Mouse (Mus musculus) v-Abl transformed pro-B cells (cell line): ENCODE results near the gene Lin54.
"Not testable (repeated sequence)": the region's sequence is repeated elsewhere in the genome, so short reads cannot be mapped to it uniquely, and the experiment has no call there.

Experiments
- in situ Hi-C, 2 experiments: fragments of 400-800 bp; cut with MboI; formaldehyde crosslinking; loops; one replicate each; pipeline ENCODE4 v1.15.1; 2025; ENCODE audit not compliant: unreplicated experiment in 2 of 2

The Lin54 gene

GRCm38 (mm10) chr5:100428734-100429343 is 71.6 kb downstream of the Lin54 start:
- in situ Hi-C loops: no loop called here

GRCm38 (mm10) chr5:100428031-100428733 is 72.3 kb downstream of the Lin54 start:
- in situ Hi-C loops: no loop called here

GRCm38 (mm10) chr5:100427276-100427675 is 73.2 kb downstream of the Lin54 start:
- in situ Hi-C loops: no loop called here

DNA sequence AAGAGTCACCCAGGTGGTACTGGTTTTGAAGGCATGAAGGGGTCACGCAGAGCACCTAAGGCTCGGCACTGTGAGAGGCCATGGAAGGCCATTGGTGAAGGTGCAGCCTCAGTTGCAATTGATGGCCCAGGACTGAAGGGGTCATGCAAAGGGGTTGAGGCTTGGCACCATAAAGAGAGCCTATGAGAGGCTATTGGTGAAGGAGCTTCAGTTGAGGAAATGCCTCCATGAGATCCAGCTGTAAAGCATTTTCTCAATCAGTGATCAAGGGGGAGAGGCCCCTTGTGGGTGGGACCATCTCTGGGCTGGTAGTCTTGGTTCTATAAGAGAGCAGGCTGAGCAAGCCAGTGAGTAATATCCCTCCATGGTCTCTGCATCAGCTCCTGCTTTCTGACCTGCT is 74.6 kb downstream of the Lin54 start:
- in situ Hi-C loops: not testable (repeated sequence)

DNA sequence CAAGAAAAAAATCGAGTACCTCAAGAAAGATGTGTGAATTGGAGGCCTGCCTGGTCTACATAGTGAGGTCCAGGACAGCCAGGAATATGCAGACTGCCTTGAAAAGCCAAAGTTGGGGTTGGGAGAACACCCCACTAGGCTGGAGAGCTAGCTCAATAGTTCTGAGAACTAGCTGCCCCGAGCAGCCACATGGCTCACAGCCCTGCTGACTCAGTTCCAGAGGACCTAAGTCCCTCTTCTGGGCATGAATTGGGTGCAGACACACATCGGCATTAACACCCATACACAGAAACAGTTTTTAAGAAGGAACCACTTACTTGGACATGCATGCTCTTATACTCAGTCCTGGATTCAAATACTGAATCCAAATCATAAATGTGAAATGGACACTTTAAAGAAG is 76.2 kb downstream of the Lin54 start:
- in situ Hi-C loops: loop anchor here in 1 of 2 experiments (25.0 kb wide), 1 partner anchor 388 kb away; the partner anchor contains the start of gene Abraxas1

DNA sequence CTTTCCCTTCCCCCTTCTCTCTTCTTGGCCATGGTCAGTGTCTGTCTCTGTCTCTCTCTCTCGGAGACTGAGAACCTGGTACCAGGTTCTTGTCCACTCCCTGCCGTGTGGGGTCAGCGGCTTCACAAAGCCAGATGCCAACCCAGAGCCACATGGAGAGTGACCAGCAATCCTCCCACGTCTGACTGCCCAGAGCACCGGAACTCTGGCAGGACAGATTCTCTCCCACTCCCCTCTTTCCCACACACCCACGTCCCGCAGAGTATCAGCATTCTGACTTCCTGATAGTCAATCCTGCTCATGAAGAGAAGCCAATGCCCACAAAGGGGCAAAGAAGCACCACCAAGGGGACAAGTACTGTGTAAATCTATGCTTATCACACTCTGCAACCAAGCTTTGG is 76.8 kb downstream of the Lin54 start:
- in situ Hi-C loops: loop anchor here in 1 of 2 experiments (25.0 kb wide), 1 partner anchor 389 kb away; the partner anchor contains the start of gene Abraxas1

GRCm38 (mm10) chr5:100418861-100419260 is 81.6 kb downstream of the Lin54 start:
- in situ Hi-C loops: loop anchor here in 1 of 2 experiments (5.0 to 25.0 kb wide), 2 partner anchors 98 to 393 kb away; partner anchors contain the start of genes Abraxas1 and Cops4

DNA sequence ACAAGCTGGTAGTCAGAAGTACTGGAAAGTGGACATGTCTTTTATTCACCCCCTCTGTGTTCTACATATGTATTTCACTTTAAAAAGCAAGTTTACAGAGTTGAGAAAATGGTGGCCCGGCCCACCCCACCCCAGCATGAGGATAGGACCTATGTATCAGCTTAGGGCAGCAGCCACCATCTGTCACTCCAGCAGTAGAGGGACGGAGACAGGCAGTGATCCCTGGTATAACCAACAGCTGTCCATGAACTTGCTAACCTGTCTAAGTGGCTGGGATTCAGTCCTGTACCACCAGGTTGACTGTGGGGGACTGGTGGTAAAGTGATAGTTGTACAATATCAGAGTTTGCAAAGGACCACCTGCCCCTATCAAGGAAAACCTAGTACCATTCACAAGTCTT is 82.4 kb downstream of the Lin54 start:
- in situ Hi-C loops: loop anchor here in 1 of 2 experiments (5.0 to 25.0 kb wide), 2 partner anchors 99 to 394 kb away; partner anchors contain the start of genes Abraxas1 and Cops4

DNA sequence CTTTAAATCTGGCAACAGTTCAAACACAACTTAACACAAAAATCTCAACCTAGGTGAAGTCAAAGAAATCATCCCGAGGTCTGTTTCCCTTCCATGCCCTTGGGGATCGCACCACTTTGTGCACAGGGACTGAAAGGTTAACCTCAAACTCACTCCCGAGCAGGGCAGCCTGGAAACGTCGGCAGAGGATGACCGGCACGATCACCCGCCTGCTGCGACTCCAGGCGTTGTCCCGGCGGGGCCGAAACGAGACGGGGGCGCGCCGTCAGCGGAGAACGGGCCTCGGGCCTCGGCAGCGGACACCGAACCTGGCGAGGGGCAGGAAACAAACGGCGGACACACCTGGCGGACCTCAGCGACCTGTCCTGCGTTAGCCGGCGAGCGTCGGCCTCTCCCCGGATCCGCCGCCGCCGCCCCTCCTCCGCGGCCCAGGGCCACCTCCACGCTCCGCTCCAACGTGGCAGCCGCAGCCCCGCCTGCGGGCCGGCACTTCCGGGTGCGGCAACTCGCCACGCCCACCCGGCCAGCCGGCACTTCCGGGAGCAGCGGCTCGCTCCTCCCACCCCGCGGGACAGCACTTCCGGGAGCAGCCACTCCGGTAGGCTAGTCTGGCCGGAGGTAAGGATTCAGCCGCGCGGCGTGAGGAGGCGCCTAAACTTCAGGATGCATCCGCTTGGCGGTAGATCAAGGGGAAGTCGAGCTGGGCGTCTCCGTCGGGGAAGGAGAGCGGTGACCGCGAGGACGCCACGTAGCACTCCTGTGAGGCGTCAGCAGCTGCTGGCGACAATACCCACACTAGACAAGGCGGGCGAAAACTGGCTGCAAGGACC is 84.5 kb downstream of the Lin54 start, which contains the start of gene Sec31a:
TSS of gene Sec31a (minus strand) at position 474 of the 830 bp plus-strand sequence.
- in situ Hi-C loops: loop anchor here in 1 of 2 experiments (5.0 to 25.0 kb wide), 2 partner anchors 101 to 396 kb away; partner anchors contain the start of genes Abraxas1 and Cops4

GRCm38 (mm10) chr5:100414474-100415196 is 85.8 kb downstream of the Lin54 start:
- in situ Hi-C loops: loop anchor here in 1 of 2 experiments (5.0 to 25.0 kb wide), 2 partner anchors 103 to 398 kb away; partner anchors contain the start of genes Abraxas1 and Cops4

- in situ Hi-C loops: loop anchor here in 1 of 2 experiments (25.0 kb wide), 1 partner anchor 399 kb away; the partner anchor contains the start of gene Abraxas1
Measured at GRCm38 (mm10) chr5:100412886-100413285, 87.6 kb downstream of the Lin54 start.

- in situ Hi-C loops: loop anchor here in 1 of 2 experiments (25.0 kb wide), 1 partner anchor 402 kb away; the partner anchor contains the start of gene Abraxas1
Measured at GRCm38 (mm10) chr5:100410281-100410680, 90.2 kb downstream of the Lin54 start.

GRCm38 (mm10) chr5:100408485-100408884 is 92.0 kb downstream of the Lin54 start:
- in situ Hi-C loops: loop anchor here (10.0 to 25.0 kb wide), 2 partner anchors 256 to 404 kb away; partner anchors contain the start of gene Abraxas1 (in 1 of the 2)

DNA sequence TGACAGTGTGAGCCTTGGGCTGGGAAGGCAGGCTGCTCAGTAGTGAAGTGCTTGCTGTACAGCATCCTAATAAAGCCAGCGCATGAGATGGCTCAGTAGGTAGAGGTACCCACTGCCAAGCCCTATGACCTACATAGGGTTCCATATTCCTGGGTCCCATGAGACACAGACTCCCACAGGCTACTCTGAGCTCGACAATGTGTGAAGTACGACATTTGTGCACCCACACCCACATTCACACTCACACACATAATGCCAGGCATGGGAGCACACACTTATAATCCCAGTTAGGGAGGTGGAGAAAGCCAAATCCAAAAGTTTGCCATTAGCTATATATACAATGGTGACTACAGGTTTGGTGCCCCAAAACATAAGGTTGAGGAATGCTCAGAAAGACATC is 103.7 kb downstream of the Lin54 start:
- in situ Hi-C loops: loop anchor here (10.0 to 25.0 kb wide), 2 partner anchors 268 to 416 kb away; partner anchors contain the start of gene Abraxas1 (in 1 of the 2)

DNA sequence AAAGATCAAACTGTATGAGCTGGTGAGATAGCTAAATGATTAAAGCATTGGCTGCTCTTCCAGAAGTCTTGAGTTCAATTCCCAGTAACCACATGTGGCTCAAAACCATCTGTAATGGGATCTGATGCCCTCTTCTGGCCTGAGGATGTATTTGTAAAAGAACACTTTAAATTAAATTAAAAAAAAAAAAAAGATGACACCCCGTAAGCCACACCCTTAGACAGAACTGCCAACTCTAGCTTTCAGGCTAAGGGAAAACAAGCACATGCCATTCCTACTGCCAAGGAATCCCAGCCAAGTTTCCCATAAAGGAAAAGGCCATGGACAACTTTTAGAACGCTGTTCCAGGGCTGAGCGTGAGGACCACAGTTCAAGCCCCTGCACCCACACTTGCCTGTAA is 106.8 kb downstream of the Lin54 start:
- in situ Hi-C loops: loop anchor here (10.0 to 25.0 kb wide), 2 partner anchors 271 to 419 kb away; partner anchors contain the start of gene Abraxas1 (in 1 of the 2)

DNA sequence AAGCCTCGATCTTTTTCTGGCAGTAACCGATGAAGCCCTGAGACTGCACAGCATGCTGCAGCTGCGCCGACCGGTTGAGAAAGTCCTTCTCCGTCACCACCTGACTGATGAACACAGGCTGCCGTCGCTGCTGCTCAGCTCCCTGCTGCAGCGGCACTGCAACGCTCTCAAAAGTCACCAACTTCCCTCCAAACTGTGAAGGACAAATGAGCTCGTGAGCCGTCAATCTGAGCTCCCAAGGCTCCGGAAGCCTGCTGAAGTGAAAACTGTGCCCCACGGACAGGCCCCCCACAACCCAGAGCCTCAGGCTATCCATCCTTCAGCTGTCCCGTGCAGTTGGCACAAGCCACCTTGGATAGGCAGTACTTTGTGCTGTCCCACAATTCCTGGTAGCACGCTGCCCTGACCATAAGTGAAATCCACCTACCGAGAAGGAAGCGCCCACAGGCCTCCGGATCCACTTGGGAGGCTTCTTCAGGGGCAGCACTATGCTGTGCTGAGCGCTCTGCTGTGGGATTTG is 107.9 kb downstream of the Lin54 start:
- in situ Hi-C loops: loop anchor here (10.0 to 25.0 kb wide), 2 partner anchors 272 to 420 kb away; partner anchors contain the start of gene Abraxas1 (in 1 of the 2)
